Mouse (Mus musculus): Measurements from ENCODE around the gene Myrfl. TPM values are rescaled to one million over a fixed set of nuclear protein-coding genes. Genes with fewer than 3 reads are reported as not detected.
A peak's percentile ranks its signal among the peaks of the same experiment; 100 is the strongest.

Myrfl gene
- total RNA-seq, 2 experiments from 2014 or later, result 0.12 to 0.39 TPM

DNA sequence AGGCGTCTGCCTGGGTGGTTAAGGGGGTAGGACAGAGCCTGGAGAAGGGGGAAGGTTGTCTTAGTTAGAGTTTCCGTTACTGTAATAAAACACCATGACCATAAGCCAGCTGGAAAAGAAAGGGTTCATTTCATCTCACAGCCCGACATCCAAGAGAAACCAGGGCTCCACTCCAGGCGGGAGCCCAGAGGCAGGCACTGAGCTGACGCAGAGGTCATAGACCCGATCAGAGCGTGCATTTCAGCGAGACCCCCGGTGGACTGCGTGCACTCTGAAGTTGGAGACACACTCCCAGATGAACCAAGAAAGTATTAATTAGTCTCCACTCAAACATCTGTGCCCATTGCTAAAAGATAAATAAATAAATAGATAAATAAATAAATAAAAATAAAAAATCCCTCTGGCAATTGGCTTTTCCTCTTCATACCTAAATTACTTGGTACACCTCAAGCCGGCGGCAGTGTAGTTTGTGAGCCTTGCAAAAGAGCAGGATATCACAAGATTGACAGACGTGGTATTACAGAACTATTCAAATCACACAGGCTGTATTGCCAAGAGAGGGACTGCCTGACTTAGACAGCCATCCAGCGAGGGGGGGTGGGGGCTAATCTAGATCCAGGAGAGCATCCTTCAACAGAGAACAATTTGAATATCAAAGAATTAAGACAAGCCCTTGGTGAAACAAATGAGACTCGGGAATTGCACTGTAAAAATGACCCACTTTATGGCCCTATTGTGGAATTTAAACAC is 81.2 kb downstream of the Myrfl start:
- no peak for DNase-seq

DNA sequence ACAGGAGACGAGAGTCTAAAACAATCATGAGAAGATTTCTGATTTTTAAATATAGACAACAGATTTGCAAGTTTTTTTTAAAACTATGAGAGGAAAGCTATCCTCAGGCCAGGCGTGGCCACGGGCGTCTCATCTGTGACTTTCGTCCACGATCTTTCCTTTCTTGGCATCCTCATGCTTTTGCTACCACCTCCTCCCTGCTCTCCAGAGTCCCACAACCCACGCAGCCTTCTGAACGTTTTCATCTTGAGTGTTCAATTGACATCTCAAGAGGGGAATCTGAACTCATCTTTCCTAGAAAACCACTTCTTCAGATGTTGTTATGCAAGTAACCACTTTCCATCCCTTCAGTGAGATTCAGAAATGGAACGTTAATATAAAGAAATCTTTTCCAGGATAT is 83.6 kb downstream of the Myrfl start:
- no peak for DNase-seq

DNA sequence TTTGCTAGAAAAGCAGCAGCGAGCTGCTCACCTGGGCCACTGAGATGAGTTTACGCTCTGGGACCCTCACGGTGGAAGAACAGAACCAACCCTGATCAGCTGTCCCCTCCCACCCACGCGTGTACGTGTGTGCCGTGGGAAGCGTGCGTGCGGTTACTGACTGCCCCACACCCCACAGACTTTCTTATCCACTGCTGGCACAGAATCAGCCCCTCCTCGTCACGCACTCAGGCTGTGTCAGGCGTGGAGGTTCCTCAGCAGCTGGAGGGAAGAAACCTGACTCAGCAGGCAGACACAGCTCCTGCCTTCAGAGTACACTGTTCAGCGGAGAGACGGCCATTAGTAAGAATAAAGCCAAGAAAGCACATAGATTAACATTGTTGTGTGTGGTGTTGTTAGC is 86.0 kb downstream of the Myrfl start:
- no peak for DNase-seq

DNA sequence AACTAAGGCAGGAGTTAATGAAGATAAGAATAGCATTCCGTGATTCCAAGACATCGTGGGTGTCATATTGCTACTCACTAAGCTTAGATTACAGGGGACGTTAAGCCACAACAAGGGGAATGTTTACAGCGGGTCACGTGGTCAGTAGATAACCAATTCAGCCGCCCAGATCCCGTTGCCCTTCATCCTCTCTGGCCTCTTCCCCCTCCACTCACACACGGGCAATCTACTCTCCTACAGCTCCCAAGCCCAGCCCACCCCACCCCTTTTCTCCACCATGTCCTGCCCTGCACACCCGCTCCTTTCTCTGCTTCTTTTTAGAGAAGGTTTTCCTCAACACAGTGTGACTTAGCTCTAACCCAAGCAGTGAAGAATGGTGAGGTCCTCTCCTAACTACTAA is 87.3 kb downstream of the Myrfl start:
- no peak for DNase-seq

DNA sequence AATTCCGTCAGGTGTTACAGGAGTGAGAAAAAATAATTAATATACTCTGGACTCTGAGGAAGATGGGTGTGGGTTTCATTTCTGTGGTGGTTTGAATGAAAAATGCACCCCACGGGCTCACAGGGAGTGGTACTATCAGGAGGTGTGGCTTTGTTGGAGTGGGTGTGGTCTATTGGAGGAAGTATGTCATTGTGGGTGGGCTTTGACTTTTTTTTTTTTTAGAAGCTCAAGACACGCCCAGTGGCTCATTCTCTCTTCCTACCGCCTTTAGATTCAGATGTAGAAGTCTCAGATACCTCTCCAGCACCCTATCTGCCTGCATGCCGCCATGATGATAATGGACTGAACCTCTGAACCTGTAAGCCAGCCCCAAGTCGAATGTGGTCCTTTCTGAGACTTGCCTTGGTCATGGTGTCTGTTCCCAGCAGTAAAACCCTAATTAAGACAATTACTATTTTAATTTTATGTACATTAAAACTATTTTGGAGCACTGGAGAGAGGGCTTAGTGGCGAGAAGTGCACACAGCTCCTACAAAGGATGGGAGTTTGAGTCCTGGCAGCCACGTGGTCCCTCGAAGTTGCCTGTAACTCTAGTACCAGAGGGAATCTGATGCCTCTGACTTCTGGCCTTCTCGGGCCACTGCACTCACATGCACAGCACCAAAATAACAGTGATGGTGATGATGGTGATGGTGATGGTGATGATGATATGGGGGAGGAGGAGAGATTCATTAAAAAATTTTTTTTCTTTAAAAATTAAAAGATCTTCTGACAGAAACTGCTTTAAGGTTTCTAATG is 88.0 kb downstream of the Myrfl start:
- DNase-seq, result no peak

DNA sequence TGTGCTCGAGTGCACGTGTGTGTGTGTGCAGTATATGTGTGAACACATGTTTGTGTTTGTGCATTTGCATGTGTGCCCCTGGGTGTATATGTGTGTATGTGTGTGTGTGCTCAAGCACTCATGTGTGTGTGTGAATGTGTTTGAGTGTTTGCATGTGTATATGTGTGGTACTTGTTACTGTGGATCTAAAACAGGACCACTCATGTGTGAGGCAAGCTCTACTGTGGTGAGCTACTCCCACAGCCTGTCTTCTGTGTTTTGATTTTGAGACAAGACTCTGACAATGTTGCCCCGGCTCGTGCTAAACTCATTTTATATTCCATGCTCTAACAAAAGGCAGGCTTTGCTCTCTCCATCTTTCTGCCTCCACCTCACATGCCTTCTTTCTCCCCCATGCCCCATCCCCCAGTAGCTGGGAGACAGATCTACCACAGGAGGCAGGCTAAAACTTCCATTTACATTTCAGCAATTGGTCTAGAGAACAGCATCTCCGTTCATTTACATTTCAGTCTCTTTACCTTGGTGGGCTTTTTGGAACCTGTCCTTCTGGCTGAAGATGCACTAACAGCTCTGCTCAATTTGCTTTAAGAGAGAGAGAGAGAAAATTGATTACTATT is 94.4 kb downstream of the Myrfl start:
- no peak for DNase-seq

GRCm38 (mm10) chr10:116801281-116801680 is 95.4 kb downstream of the Myrfl start:
- no peak for DNase-seq

DNA sequence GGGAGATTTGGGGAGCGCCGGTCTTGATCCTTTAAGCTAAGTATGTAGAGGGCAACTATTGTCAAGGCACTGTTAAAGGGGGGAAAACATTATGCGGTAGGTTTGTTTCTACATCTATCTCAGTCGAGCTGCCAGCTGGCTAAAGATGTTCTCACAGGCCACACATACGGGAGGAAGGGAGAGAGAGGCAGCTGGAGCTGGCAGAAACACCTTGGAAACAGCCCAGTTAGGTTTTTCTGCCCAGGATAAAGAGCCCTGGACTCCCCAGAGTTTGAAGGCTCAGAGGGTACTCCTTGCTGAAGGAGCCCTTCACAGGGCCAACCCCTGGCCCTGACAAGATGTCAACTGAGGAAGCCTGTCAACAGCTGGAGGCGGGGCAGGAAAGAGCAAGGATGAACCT is 100.7 kb downstream of the Myrfl start:
- DNase-seq, result no peak

DNA sequence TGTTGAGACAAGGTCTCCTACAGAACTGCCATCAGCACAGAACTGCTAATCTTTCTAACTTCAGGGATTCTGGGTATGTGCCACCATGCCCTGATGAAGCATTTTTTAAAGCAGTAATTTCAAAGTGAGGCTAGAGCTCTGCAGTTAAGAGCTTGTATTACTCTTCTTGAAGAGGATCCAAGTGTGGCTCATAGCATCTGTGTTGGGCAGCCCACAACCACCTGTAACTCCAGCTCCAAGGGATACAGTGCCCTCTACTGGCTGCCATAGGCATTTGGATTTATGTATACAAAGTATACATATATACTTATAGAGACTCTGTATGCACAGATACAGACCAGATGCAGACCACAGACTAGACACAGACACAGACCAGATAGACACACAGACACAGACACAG is 107.6 kb downstream of the Myrfl start:
- no peak for DNase-seq

DNA sequence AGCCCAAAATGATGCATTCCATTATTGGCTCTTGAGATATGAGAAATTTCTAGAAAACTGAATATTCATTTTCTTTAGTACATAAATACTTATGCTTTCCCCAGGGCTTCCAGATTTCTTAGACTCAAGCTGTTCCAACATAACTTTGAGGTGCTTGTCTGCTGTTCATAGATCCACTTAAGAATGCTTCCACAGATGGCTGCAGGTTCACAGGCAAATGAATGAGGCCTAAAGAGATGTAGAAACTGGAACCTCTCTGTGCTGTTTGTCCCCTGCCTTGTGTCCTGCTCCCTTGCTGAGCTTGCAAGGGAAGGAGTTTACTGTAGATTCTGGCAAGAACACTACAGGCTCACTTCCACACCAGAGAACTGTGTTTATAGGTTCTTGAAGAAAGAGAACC is 108.3 kb downstream of the Myrfl start:
- no peak for DNase-seq

GRCm38 (mm10) chr10:116784098-116784497 is 112.6 kb downstream of the Myrfl start:
- no peak for DNase-seq

DNA sequence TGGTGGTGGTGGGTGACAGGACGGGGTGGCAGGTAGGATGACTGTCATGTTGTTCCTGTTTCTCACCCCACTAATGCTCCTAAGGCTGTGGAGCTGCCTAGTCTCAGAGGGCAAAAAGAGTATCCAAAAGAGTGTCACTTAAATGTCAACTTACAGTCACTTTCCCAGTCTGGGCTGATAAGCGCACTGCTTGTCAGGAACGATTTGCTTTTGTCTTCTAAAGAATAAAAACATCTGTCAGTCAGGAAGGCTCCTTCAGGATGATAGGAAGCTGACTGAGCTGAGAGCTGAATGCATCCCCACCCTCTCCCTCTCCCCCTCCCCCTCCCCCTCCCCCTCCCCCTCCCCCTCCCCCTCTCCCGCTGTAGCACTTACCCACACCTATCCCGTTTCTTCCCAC is 113.7 kb downstream of the Myrfl start:
- DNase-seq, result no peak

GRCm38 (mm10) chr10:116777947-116778346 is 118.8 kb downstream of the Myrfl start:
- DNase-seq, result no peak

GRCm38 (mm10) chr10:116776846-116777245 is 119.9 kb downstream of the Myrfl start:
- no peak for DNase-seq

DNA sequence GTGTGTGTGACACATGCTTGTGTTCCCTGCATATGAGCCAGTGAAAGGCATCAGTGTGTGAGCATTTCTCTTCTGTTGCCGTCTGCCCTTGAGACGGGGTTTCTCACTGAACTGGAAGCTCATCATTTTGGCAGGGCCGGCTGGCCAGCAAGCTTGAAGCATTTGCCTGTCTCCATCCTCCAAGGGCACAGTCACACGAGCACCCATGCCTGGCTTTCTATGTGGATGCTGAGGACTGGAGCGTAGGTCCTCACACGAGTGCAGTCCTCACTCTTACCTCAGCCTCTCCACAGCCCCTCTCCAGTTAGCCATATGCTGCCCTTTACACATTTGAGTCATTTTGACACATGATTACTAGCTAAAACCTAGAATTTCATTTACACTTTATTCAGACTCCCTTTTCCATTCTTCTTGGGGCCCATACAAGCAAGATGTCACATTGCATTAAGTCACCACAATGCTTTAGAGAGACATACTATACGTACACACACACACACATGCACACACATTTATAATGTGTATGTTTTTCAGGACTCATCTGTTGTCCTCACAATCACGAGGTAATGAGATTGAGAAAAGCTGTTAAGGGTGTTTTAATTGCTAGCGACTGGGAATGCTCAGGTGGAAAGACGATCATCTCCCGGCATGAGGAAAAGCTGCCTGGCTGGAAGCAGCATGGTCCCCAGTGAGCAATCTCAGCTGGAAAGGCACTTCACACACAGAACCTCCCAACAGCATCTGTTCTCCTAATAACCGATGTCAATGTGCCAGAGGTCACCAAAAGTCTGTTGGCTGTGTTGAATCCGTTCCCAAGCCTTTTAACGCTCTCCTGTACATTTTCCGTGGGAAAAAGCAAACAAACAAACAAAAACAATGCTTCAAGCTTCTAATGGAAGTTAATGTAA is 122.6 kb downstream of the Myrfl start:
- DNase-seq, result peak; percentile 30

- DNase-seq, result peak; percentile 62
Measured at GRCm38 (mm10) chr10:116771215-116771935, 125.3 kb downstream of the Myrfl start.

- peak; percentile 37 for DNase-seq
Measured at GRCm38 (mm10) chr10:116768642-116769041, 128.1 kb downstream of the Myrfl start.

- no peak for DNase-seq
Measured at GRCm38 (mm10) chr10:116766525-116766924, 130.2 kb downstream of the Myrfl start.

GRCm38 (mm10) chr10:116761476-116762068 is 135.1 kb downstream of the Myrfl start:
- no peak for DNase-seq

GRCm38 (mm10) chr10:116760561-116760960 is 136.2 kb downstream of the Myrfl start:
- no peak for DNase-seq

- no peak for DNase-seq
Measured at GRCm38 (mm10) chr10:116759816-116760215, 136.9 kb downstream of the Myrfl start.
